Mouse (Mus musculus) R1 (cell line): ENCODE measurements around the gene Sgo2a.

Source experiments
- DNase-seq: peaks from one replicate; pipeline ENCODE4 v3.0.0-alpha.2; 2018; ENCODE audit warnings: low read depth, low spot score

The Sgo2a gene

DNA sequence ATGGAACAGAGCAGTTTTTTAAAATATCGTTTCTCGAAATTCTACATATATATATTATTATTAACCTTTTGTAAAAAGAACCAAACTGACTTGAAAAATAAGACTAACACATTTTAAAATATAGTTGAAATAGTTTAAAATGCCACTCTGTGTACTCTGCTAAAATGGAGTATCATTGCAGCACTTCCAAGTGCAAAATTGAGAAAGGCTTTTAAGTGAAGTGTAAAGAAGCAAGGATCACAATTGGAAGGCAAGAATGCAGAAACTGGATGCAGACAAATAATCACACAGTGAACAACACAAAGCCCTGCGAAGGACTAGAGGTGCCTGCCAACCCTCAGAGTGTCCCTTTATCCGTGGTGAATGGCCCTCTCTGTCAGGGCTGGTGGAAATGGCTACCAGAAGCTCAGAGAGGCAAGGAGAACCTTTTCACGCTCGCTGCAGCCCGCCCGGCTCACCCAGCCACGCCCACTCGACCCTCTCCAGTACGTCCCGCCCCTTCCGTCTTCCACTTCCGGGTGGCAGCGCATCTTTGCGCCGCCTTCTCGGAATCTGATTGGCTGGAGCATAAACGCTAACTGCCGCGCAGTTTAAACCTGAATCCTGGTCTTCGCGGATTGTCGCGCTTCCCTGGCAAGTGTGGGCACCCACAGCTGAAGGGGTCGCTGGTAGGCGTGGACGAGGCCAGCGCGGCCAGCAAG, at the start of gene Sgo2a:
TSS of gene Sgo2a (plus strand) at position 540 of the 701 bp plus-strand sequence.
- peak; percentile 97 for DNase-seq

DNA sequence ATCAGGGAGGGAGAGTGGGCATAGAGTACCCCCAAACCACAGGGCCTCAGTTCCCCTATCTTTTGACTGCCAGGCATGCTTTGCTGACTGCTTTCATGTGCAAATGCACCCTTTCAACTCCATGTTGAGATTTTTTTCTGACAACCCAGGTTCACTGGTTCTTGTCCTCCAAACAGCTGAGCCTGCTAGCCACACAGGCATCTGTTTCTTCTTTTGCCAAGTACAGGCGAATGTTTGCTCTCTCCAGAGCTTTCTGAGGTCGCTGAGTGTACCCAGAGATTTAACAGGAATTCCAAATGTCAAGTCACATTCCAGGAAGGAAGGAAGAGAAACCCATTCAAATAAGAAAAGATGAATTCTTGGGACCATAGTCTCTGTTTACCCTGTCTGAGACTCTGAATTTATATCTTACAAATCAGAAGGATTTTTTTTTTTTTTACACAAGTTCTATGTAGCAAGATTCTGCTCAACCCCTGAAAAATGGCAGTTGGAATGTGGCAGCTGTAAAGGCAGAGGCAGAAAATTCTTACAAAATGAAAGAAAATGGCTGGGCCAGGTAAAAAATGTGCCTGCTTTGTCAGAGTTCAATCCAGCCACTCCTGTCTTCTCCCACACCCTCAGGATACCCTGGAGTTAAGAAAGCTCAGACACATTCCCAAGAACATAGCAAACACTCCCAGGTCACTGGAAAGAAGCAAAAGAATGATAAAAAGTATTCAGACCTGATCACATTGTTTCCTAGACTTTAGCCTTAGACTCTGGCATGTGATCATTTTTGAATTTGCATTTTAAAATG, 48.0 kb upstream of the Sgo2a start:
- DNase-seq, result no peak

DNA sequence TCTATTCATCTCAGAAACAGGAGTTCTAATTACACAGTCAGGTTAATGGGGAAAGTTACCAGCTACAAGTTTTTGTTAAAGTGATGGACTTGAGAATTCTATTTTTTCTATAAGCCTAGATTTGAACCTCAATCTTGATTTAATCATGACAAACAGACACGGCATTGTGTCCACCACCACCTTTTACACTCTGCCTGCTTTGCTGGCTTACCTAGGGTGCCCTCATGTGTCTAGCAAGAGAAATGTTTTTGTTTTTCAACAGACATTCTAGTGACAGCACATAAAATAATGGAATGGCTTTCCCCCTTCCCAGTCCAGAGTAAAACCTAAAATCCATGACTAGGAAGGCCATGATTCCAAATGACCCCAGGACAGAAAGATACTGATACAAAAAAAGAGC, 46.6 kb upstream of the Sgo2a start:
- DNase-seq, result no peak

DNA sequence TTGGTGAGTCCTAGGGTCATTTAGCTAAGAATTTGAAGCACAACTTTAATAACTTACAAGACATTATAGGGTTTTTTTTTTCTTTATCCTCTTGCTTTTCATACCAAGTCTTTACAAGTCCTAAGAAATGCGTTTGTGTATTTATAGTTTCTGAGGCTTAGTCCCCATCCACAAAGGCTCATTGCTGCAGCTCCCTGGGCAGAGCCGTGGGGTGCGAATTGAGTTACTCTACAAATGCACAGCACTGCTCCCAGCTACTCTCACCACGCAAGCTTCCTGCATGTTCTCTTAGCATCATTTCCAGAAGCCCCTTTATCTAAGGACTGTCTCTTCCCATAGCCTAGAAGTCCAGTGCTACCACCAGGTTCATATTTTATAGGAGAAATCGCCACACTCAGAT, 46.1 kb upstream of the Sgo2a start:
- no peak for DNase-seq

DNA sequence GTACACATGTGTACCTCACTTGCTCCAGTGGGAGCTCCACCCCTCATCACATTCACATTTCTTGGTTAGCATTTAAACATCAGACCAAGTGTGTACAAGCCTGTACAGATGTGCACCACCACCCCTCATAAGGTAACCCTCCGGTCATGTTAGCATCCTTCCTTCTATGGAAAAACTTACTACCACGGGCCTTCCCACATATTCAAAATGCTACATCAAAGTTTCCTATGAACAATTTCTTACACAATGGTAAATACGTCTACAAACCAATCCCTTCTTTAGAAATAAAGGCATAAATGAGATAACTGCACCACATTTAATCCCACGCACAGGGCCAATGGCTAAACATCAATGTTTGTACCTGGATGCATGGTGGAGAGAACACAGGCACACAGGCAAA, 43.3 kb upstream of the Sgo2a start:
- DNase-seq, result no peak

DNA sequence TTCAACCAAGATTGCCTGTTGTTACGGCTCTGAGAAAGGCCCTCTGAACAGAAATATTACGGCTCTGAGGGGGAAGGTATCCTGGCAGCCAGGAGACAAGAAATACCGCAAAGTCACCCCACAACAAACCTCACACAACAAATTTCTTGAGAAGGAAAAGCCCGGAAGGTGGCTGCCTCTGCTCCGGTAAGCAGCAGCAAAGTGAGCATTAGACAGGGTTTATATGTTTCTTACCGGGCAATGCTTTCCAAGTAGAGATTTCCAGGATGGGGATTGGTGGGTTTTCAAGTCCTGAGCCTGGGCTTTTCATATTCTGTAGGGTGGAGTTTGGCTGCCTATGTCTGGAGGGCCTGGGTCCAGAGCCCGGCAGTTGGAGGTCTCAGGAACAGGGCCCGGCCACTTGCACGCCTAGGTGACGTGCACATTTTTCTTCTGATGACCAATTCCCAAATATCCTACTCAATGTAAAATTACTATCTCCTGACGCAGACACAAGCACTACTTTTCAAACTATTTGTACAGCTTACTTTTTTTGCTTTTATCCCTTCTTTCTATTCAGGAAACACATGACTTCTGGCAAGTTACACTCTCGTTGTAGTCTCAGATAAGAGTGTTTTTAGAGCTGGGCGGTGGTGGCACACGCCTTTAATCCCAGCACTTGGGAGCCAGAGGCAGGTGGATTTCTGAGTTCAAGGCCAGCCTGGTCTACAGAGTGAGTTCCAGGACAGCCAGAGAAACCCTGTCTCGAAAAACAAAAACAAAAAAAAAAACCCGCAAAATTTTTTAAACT, 42.0 kb upstream of the Sgo2a start:
- no peak for DNase-seq

DNA sequence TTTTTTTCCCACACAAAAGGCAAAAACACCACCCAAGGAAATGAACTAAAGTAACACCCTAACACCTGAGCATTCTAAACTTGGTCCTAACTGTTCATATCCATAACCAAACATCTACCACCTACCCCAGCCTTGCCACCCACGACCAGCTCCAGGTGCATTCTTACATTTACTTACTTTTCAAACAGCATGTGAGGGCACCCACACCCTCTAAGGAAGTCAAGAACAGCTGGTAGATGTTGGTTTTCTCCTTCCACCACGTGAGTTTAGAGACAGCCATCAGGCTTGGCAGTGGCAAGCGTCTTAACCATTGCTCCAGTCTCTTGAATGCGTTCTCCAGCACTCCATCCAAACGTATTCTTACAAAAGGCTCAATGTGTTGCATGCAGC, 41.4 kb upstream of the Sgo2a start:
- DNase-seq, result no peak

DNA sequence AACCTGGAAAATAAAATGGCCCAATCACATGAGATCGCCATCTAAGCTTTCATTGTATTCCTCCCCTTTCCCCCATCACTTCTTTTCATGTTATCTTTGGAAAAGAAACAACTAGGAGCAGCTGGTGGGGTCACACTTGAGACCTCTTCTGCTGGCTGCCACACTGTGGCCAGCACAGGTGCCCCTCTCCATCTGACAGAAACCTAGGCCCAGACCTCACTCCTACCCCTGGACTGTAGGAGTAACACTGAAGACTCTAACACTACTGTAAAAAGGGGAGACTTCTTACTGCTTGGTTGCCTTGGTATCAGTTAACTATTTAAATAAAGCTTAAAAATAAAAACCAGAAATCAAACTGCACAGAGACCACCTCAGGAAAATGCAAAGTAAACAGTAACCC, 40.0 kb upstream of the Sgo2a start:
- no peak for DNase-seq

DNA sequence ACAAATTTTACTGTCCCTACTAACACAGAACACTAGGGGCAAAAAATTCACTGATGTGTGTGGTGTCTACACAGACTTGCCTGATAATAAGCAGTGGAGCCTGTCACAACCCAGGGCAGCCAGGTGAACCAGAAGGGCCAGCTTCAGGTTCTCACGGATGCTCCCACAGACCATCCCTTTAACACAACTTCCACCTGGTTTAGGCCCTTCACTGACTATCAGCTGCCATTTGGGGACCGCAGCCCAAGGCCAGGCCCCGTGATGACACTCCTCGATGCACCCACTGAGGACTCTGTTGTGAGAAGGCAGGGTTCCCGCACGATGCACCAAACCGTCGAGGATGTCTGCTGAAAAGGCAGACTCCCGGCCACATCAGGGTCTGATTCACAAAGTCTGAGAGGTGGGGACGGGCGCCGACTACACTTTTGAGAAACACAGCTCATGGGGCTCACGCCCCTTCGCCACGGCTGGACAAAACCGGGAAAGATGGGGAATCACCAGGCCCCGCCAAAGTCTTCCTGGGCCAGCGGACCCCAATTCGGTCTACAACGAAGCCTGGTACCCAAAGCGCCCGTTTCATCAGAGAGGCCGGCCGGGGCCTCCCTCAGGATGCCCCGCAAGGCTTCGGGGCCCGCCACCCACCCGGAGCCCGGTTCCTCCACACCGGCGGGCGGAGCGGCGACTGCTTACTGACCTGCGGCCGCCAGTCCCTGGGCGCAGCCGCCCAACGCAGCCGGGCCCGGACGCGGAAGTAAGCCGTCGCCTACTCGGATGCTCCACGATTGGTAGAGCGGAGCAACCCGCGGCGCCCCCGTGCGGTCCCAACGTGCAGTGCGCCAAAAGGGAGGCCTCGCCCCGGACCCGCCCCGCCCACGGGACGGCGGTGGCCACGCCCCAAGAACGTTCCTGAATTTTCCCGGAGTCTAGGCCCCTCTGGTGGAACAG, 26.2 kb upstream of the Sgo2a start:
- peak; percentile 91 for DNase-seq

DNA sequence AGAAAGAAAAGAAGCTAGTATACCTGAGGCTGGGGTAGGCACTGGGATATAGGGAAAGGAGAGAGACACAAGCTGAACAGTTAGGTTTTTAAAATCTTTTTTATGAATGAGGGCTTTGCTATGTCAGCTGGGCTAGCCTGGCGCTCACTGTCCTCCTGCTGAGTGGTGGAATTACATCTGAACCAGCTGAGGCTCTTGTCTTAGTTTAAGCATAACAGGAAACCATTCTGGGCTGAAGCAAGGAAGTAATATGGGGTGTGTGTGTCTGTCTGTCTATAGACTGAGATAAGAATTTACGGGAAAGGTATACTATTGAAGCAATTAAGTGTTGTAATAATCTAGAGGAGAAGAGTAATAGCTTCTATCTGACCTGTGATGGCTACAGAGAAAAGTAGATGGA, 24.2 kb upstream of the Sgo2a start:
- no peak for DNase-seq

DNA sequence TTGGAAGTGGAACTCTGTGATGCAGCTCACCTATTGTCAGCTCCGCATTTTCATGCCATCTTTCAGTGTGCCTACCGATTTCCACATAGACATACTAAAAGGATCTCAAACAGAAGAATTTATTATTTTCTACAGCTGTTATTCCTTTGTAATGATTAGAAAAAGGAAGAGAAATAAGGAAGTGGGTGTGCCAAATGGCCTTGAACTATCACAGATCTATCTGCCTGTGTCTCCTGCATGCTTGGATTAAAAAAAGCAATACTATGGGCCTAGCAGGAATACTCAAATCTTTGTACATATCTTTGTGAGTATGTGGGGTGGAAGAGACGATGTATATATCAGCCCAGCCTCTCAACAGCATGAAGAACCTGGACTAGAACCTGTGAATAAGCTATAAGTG, 18.9 kb upstream of the Sgo2a start:
- DNase-seq, result no peak

DNA sequence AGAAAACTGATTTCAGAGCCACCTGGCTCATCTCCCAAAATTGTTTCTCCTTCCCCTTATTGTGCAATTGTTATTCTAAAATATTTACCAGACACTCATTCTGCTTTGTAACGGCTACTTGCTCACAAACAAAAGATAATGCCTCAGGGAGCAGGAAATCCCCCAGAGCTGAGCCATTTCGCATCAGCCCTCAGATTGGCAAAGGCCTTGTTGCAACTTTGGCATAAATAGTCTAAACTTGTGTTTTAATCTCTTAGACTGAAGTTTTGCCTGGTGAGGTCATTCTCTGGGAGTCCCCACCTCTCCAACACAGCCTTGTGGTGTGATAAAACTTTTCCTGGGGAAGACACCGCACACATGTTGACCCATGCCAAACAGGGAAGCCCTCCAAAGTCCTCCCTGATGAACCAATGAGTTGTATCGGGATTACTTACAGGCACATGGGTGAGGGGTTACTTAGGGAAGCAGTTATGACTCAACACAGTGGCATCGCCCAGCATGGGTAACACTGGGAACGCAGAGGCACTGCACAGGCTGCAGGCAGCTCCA, 6.6 kb upstream of the Sgo2a start:
- DNase-seq, result peak; percentile 73

DNA sequence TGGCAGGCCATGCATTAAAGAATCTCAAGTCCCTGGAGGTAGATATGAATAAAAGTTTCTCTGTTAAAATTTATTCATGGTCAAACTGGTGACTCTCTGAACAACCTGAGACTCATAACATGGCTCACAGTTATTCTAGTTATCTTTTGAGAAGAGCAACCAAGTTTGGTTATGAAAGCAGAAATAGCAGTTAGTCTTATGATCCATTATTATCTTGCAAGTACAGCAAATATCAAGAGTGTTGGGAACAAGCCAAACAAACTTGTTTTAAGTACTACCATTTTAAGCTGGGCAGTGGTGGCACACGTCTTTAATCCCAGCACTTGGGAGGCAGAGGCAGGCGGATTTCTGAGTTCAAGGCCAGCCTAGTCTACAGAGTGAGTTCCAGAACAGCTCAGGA, 4.5 kb upstream of the Sgo2a start:
- DNase-seq, result no peak

DNA sequence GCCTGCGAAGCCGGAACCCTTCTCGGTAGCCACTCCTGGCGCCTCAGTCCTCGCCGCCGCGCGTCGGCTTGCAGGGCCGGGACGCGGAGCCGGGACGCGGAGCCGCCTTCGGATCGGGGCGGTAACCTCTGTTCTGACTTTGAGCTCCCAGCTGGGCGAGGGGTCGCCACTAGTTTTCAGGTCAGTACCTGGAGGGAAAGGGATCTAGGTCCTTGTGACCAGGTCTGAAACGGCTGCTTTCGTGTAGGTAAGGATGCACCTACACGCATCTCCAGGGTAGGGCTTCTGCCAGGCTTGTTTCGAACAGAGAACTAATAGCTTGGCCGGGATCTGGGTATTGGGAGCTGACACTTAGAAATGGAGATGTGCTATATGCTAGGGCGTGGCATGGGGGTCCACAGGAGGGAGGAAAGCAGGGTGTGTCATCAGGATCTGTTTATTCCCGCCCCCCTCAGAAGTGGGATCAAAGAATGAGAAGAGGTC, 403 bp downstream of the Sgo2a start:
- DNase-seq, result peak; percentile 72

DNA sequence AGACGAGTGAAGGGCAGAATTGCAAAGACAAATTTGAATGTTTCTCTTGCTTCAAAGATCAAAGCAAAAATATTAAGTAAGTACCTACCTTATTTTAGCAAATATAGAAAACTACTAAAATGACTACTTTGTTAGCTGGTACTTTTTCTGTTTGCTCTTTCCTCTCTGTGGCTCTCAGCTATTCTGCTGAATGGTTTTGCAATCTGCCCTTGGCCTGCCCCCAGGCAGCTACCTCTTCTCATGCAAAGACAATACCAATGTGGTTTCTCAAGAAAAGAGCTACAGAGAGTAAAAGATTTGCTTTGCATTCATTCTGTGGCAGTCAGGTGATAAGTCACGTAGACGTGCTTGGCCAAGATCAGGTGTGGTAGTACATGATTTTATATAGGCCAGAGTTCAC, 2.4 kb downstream of the Sgo2a start:
- peak; percentile 38 for DNase-seq

DNA sequence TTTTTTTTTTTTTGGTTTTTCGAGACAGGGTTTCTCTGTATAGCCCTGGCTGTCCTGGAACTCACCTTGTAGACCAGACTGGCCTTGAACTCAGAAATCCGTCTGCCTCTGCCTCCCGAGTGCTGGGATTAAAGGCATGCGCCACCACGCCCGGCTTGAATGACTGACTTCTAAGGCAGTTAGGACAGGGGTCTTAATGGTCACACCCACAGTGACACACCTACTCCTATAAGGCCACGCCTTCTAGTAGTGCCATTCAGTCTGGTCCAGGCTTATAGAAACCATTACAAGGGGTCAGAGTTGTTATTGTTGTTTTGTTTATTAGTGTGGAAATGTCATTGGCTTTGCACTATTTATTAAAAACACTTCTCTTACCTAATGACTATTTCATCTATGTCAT, 10.6 kb downstream of the Sgo2a start:
- DNase-seq, result peak; percentile 69

DNA sequence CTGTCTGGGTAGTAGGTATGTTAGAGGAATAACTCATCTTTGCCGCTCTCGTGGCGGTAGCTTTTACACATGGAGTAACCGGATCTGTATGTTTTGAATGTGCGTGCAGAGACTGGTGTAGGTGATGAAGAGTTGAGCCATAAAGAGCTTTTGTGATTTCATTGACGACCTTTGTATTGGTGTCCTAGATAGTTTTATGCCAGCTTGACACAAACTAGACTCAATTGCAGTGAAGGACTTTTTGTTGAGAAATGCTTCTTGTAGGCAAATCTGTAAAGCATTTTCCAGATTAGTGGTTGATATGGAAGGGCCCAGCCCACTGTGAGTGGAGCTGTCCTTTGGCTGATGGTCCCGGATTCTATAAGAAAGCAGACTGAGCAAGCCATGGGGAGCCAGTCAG, 23.1 kb downstream of the Sgo2a start, which contains the start of gene Kctd18:
TSS of gene Kctd18 (minus strand) at position 101 of the 400 bp plus-strand sequence.
- no peak for DNase-seq

DNA sequence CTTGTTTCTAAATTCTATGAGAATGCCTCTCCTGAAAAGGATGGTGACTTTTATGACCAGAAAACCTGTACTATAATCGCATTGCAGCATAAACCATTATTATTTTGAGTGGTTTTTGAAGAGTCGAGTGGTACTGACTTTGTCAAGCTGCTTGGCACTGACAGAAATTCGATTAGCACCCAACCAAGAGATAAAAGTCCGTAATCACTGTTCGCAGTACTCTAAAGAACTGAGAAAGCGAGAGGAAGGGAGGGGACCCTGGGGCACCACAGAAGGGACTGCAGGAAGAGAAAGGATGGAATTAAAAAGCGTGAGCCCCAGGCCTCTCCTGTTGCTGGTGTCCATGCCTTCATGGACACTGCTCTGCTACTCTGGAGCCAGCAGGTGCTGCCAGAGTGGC, 31.9 kb downstream of the Sgo2a start:
- DNase-seq, result no peak

DNA sequence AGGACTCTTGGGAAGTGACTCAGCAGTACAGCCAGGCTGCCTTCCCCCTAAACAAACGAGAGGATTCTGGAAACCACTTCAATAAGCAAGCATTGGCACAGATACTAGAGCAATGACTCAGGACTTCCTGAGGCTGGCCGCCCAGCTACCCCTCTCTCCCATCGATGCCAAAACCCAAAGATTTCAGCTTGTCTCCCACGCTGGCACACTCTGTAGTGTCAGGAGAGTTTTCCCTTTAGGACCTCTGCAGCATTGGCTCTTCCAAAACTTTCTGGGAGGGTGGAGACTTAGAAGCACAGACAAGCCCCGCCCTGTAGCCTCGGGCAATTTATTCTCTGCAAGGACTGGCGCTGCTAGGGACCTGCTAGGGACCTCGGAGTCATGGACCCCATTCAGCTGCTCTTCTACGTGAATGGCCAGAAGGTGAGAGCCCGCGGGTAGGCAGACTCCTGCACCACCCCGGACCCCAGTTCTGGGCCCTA, 33.9 kb downstream of the Sgo2a start, which contains the start of gene Aox1:
TSS of gene Aox1 (plus strand) at position 296 of the 482 bp plus-strand sequence.
- peak; percentile 92 for DNase-seq

DNA sequence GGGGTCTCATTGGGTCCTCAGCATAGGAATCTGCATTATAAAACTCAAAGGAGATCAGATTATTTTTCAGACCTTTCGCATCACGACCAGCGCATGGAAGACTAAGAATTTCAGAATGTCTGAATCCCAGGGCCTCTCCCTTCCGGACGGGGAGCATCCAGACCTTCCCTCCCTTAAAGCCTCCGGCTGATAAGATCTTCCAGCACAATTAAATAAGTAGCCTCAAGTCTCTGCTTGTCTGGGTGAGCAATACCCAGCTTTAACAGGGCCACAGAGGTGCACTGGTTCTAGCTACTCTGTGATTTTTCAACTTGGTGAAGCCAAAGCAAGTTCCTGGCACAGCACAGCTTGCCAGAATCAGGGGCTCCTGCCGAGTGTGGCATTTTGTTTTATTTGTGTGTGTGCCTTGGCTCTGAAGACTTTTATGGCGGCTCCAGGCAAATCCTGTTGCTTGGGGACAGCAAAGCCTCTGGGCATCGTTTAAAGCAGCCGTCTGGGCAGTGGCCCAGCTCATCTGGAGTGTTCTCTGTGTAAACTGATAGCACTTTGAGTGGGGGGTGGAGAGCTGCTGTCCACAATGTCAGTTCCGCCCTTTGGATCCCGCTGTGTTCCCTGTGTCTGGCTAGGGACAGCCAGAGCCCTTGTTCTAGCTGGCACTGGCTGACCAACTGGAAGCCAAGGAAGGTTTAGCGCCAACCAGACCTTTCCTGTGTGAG, 34.5 kb downstream of the Sgo2a start:
- peak; percentile 55 for DNase-seq
